Mouse (Mus musculus) hindbrain, embryonic 16.5 days (tissue): ENCODE results near the gene Macrod2. TPM values are rescaled to one million over a fixed set of nuclear protein-coding genes. Genes with fewer than 3 reads are reported as not detected.
"Not testable (repeated sequence)": the region's sequence is repeated elsewhere in the genome, so short reads cannot be mapped to it uniquely, and the experiment has no call there.

Experiments
- ATAC-seq: fragments of 200-750 bp; cut with Nextera tagmentation; 2 replicates; pipeline ENCODE4 v1.8.0; 2017; ENCODE audit warnings: moderate TSS enrichment, moderate library complexity
- H3K27ac ChIP-seq: fragments of 300-500 bp; sonication (generic); 2 replicates; pipeline ENCODE4 v1.5.1; 2014; ENCODE audit warnings: low read depth, mild to moderate bottlenecking, control low read depth, low read length, moderate library complexity
- H3K27me3 ChIP-seq: fragments of 300-500 bp; sonication (generic); replicated peaks from 2 replicates; pipeline ENCODE4 v1.6.1; 2014; ENCODE audit warnings: low read length; ENCODE audit not compliant: control insufficient read depth, insufficient read depth
- H3K36me3 ChIP-seq: fragments of 300-500 bp; sonication (generic); 2 replicates; pipeline ENCODE4 v1.6.1; 2014; ENCODE audit warnings: mild to moderate bottlenecking, low read length, moderate library complexity, mixed read lengths; ENCODE audit not compliant: control insufficient read depth, insufficient read depth
- H3K4me1 ChIP-seq: fragments of 300-500 bp; sonication (generic); 2 replicates; pipeline ENCODE4 v1.6.1; 2014; ENCODE audit warnings: low read depth, low read length; ENCODE audit not compliant: control insufficient read depth, insufficient read depth
- H3K4me2 ChIP-seq: fragments of 300-500 bp; sonication (generic); 2 replicates; pipeline ENCODE4 v1.6.1; 2014; ENCODE audit warnings: mild to moderate bottlenecking, low read length, control low read depth, moderate library complexity
- H3K4me3 ChIP-seq: fragments of 300-500 bp; sonication (generic); 2 replicates; pipeline ENCODE4 v1.5.1; 2014; ENCODE audit warnings: mild to moderate bottlenecking, low read length, control low read depth, moderate library complexity
- H3K9ac ChIP-seq: fragments of 300-500 bp; sonication (generic); 2 replicates; pipeline ENCODE4 v1.6.1; 2014; ENCODE audit warnings: low read depth, mild to moderate bottlenecking, control low read depth, low read length, moderate library complexity
- H3K9me3 ChIP-seq: fragments of 300-500 bp; sonication (generic); 2 replicates; pipeline ENCODE4 v1.6.1; 2014; ENCODE audit warnings: mild to moderate bottlenecking, low read length, moderate library complexity; ENCODE audit not compliant: control insufficient read depth
- WGBS: fragments of 180-500 bp; shearing (Covaris S2); extraction: QIAGEN DNeasy Blood & Tissue Kit; methylation state at CpG from one replicate; pipeline ENCODE4 v1.1.7; 2014; 5-methylcytosine and 5-hydroxymethylcytosine counted together
- polyA plus RNA-seq: library from polyadenylated mRNA; unstranded; fragments of >200 nt; fragmentation: Nextera tagmentation; extraction: Ambion mirVana; gene quantifications from 2 replicates; pipeline ENCODE4 v1.2.1, GENCODE M21; 2015

Macrod2 gene
- polyA plus RNA-seq, 1 experiment from 2014 or later = 85.4 TPM

DNA sequence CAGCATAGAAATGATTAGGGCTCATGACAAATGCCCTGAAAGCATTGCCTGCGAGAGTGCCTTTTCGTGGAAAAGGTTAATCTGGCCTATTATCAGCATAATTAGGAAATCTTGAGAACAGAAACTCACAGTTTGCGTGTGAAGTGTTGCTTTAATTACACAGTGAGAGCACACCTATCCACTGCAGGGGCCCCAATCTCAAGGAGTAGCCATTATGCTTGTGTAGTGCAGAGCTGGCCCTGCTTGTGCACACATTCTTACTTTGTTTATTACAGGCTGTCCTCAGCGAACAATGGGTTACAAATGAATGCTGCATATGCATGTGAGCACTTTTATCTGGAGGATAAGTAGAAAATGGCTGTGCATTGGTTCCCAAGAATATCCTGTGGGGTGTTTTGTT, 308.3 kb downstream of the Macrod2 start:
- H3K4me3 ChIP-seq = no peak overlapping the region
- H3K27ac ChIP-seq = no peak overlapping the region
- H3K4me2 ChIP-seq = no peak overlapping the region
- ATAC-seq = no peak
- 51% methylated on average over 4 of the region's 4 CpGs for WGBS
- peaks cover 5% of the 10 kb centered on the region for H3K4me1 ChIP-seq
- H3K9ac ChIP-seq = no peak overlapping the region
- H3K36me3 ChIP-seq = no peaks in the 10 kb centered on the region
- H3K9me3 ChIP-seq = no peaks in the 10 kb centered on the region
- no peaks in the 10 kb centered on the region for H3K27me3 ChIP-seq

GRCm38 (mm10) chr2:140704146-140704545, 309.0 kb downstream of the Macrod2 start:
- no peak overlapping the region for H3K27ac ChIP-seq
- no peaks in the 10 kb centered on the region for H3K27me3 ChIP-seq
- ATAC-seq = no peak
- H3K9ac ChIP-seq = no peak overlapping the region
- H3K4me2 ChIP-seq = no peak overlapping the region
- peaks cover 5% of the 10 kb centered on the region for H3K4me1 ChIP-seq
- WGBS = 6% methylated on average over 3 of the region's 3 CpGs
- no peaks in the 10 kb centered on the region for H3K36me3 ChIP-seq
- no peak overlapping the region for H3K4me3 ChIP-seq
- no peaks in the 10 kb centered on the region for H3K9me3 ChIP-seq

GRCm38 (mm10) chr2:140705278-140705677, 310.2 kb downstream of the Macrod2 start:
- no peak overlapping the region for H3K27ac ChIP-seq
- H3K4me3 ChIP-seq = no peak overlapping the region
- no peaks in the 10 kb centered on the region for H3K36me3 ChIP-seq
- H3K27me3 ChIP-seq = no peaks in the 10 kb centered on the region
- no peak overlapping the region for H3K9ac ChIP-seq
- WGBS = 12% methylated on average over 2 of the region's 2 CpGs
- H3K4me2 ChIP-seq = no peak overlapping the region
- peaks cover 5% of the 10 kb centered on the region for H3K4me1 ChIP-seq
- 0 out of 2 replicates have a peak, but pooled peaks have one; percentile 11 for ATAC-seq
- no peaks in the 10 kb centered on the region for H3K9me3 ChIP-seq

- no peaks in the 10 kb centered on the region for H3K36me3 ChIP-seq
- H3K9ac ChIP-seq = no peak overlapping the region
- no peak overlapping the region for H3K4me2 ChIP-seq
- no peaks in the 10 kb centered on the region for H3K9me3 ChIP-seq
- WGBS = 88% methylated on average over 5 of the region's 5 CpGs
- no peak for ATAC-seq
- peaks cover 5% of the 10 kb centered on the region for H3K4me1 ChIP-seq
- H3K4me3 ChIP-seq = no peak overlapping the region
- no peak overlapping the region for H3K27ac ChIP-seq
- no peaks in the 10 kb centered on the region for H3K27me3 ChIP-seq
These were observed 312.4 kb downstream of the Macrod2 start for GRCm38 (mm10) chr2:140707550-140707949.

DNA sequence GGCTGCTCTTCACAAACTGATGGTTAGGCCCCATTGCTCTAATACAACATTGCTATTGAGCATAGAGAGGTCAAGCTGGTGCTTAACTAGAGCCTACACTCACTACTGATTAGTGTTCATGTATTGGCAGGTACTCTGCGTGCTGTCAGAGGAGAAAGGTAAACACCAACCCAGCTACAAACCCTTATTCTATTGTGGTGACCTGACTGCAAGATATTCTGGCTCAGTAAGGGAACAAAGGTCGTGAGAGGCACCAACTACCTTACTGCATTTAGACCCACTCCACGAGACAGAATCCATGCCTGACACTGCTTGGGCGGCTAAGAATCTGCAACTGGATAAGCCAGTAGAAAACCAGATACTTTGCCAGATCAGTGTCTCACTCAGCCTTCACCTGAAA, 320.7 kb downstream of the Macrod2 start:
- no peak overlapping the region for H3K27ac ChIP-seq
- H3K4me1 ChIP-seq = no peaks in the 10 kb centered on the region
- H3K4me2 ChIP-seq = no peak overlapping the region
- H3K4me3 ChIP-seq = no peak overlapping the region
- no peak for ATAC-seq
- H3K9me3 ChIP-seq = no peaks in the 10 kb centered on the region
- WGBS = 87% methylated on average over 4 of the region's 4 CpGs
- no peaks in the 10 kb centered on the region for H3K36me3 ChIP-seq
- no peaks in the 10 kb centered on the region for H3K27me3 ChIP-seq
- H3K9ac ChIP-seq = no peak overlapping the region

DNA sequence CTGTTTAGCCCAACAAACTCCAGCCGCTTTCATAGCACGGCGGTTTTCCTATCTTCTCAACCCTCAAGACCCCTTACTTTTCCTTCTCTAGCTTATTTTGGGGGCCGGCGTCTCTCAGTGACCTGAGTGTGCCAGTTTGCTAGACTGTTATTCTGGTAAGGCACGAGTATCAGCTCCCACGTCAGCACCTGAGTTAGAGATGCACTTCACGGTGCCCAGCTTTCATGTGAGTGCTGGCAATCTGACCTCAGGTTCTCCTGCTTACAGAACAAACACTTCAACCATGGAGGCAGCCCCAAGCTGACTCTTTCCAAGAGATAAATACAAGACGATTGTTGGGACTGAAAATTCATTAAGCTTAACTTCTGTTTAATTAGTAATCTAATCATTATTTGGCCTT, 322.3 kb downstream of the Macrod2 start:
- Histone ChIP-seq H3K4me2 (no peak overlapping the region), H3K4me1 (no peaks in the 10 kb centered on the region), H3K36me3 (no peaks in the 10 kb centered on the region), H3K27me3 (no peaks in the 10 kb centered on the region), H3K4me3 (no peak overlapping the region), H3K27ac (no peak overlapping the region), H3K9me3 (no peaks in the 10 kb centered on the region), H3K9ac (no peak overlapping the region)
- no peak for ATAC-seq
- 86% methylated on average over 9 of the region's 9 CpGs for WGBS

DNA sequence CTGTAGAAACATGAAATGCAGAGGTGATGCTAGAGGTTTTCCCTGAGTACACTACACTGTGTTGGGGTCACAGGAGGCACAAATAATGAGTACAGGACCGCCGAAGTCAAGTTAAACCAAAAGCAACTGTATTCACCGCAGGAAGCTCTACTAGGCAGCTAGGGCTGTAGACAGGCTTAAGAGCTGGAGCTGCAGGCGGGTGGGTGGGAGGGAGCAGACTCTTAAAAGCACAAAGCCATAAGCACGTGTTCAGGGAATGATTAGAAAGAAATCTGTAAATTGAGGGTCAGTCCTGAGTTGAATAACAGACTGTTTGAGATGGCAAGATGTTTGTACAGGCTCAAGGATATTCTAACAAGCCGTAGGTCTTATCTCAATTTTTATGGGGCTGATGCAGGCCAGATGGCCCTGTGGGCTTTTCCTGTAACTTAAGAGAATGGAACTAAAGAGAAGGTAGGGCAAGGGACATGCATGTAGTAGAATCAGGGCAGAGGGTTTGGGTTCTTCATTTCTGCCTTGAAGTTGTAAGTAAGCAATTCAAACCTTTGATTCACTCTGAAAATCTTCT, 337.6 kb downstream of the Macrod2 start:
- ATAC-seq = no peak
- Histone ChIP-seq H3K27ac (no peak overlapping the region), H3K9me3 (no peaks in the 10 kb centered on the region), H3K27me3 (no peaks in the 10 kb centered on the region), H3K4me3 (no peak overlapping the region), H3K4me2 (no peak overlapping the region), H3K9ac (no peak overlapping the region), H3K4me1 (no peaks in the 10 kb centered on the region), H3K36me3 (no peaks in the 10 kb centered on the region)
- 64% methylated on average over 6 of the region's 6 CpGs for WGBS

DNA sequence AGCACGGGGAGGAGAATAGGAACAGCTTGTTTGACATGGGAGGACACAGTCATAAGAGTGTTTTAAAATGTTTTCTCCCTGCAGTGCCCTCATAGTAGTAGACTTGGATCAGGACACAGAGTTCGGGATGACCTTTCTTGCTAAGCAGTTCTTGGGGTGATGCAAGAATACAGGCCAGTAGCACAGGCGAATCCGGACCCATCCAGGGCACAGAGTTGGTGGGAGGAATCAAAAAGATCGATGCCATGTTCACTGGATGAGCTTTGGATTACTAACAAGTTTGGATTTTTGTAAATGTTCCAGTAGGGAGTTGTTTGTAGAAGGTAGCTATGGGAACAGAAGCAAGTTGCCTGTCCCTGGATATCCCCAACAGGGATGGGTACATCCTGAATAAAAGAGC, 345.4 kb downstream of the Macrod2 start:
- Histone ChIP-seq H3K36me3 (no peaks in the 10 kb centered on the region), H3K27ac (no peak overlapping the region), H3K9ac (no peak overlapping the region), H3K9me3 (no peaks in the 10 kb centered on the region), H3K4me3 (no peak overlapping the region), H3K27me3 (no peaks in the 10 kb centered on the region), H3K4me2 (no peak overlapping the region), H3K4me1 (no peaks in the 10 kb centered on the region)
- ATAC-seq = no peak
- WGBS = 89% methylated on average over 5 of the region's 5 CpGs

DNA sequence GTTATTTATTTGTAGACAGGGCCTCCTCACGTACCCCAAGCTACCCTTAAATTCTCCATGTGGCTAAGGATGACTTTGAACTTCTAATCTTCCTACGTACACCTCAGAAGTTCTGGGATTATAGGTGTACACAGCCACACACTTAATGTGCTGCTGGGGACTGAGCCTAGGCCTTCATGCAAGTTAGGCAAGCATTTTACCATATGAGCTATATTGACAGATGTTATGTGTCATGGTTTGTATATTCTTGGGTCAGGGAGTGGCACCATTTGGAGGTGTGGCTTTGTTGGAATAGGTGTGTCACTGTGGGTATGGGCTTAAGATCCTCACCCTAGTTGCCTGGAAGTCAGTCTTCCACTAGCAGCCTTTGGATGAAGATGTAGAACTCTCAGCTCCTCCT, 347.8 kb downstream of the Macrod2 start:
- not testable (repeated sequence) for H3K4me2 ChIP-seq, H3K9ac ChIP-seq, H3K36me3 ChIP-seq, H3K4me1 ChIP-seq, H3K27ac ChIP-seq, H3K4me3 ChIP-seq, ATAC-seq, H3K9me3 ChIP-seq, H3K27me3 ChIP-seq
- 81% methylated on average over 2 of the region's 2 CpGs for WGBS

DNA sequence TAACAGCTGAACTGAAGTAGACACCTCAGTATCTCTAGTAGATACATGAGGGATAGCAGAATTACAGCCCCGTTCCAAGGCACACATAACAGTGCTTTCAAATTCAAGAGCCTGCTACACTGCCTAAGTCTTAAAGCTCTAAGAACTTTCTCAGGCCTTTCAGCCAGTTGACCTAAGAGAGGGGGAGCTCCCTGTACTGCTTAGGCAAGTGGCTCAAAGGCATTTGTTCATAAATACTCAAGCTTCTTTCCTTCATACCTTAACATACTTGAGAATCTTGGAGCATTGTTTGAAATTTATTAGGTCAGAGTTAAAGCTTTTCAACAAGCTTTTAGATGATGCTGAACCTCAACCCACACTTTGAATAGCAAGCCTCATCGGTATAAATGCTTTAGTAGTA, 363.8 kb downstream of the Macrod2 start:
- H3K4me1 ChIP-seq = no peaks in the 10 kb centered on the region
- 88% methylated on average over 2 of the region's 2 CpGs for WGBS
- H3K27ac ChIP-seq = no peak overlapping the region
- no peak overlapping the region for H3K9ac ChIP-seq
- H3K36me3 ChIP-seq = no peaks in the 10 kb centered on the region
- no peak overlapping the region for H3K4me3 ChIP-seq
- H3K9me3 ChIP-seq = no peaks in the 10 kb centered on the region
- ATAC-seq = no peak
- H3K27me3 ChIP-seq = no peaks in the 10 kb centered on the region
- no peak overlapping the region for H3K4me2 ChIP-seq
